Mouse (Mus musculus) MEL (cell line): Measurements from ENCODE around the gene Kdm1a. TPM values are rescaled to one million over a fixed set of nuclear protein-coding genes. Genes with fewer than 3 reads are reported as not detected.

ENCODE experiments used
- DNase-seq: peaks from one replicate; pipeline ENCODE4 v3.0.0; 2011; ENCODE audit warnings: low read depth, low spot score
- H3K27ac ChIP-seq: 2 replicates; pipeline ENCODE4 v1.5.1; 2012; ENCODE audit warnings: low read depth, mild to moderate bottlenecking, control low read depth, low read length, moderate library complexity; ENCODE audit not compliant: control insufficient read depth
- H3K27me3 ChIP-seq, 2 experiments: fragments of 150-350 bp in 1 of 2; sonication (generic) in 1 of 2; 2 replicates each; pipeline ENCODE4 v1.6.1; 2012; ENCODE audit warnings: low read length in 2 of 2, mild to moderate bottlenecking in 2 of 2, improper control_type of control experiment in 1 of 2, moderate library complexity in 1 of 2; ENCODE audit not compliant: insufficient read depth in 2 of 2, control insufficient read depth in 1 of 2
- H3K36me3 ChIP-seq, 2 experiments: 2 replicates each; pipeline ENCODE4 v1.6.1; 2012 to 2014; ENCODE audit warnings: low read length in 2 of 2, improper control_type of control experiment in 1 of 2, inconsistent platforms in 1 of 2, mild to moderate bottlenecking in 1 of 2; ENCODE audit not compliant: insufficient read depth in 2 of 2, control insufficient read depth in 1 of 2
- H3K4me1 ChIP-seq, 2 experiments: fragments of 150-350 bp in 1 of 2; sonication (generic) in 1 of 2; 2 replicates each; pipeline ENCODE4 v1.6.1; 2012; ENCODE audit warnings: low read length in 2 of 2, improper control_type of control experiment in 1 of 2, mild to moderate bottlenecking in 1 of 2; ENCODE audit not compliant: insufficient read depth in 2 of 2, control insufficient read depth in 1 of 2
- H3K4me3 ChIP-seq, 2 experiments: fragments of 150-350 bp in 1 of 2; sonication (generic) in 1 of 2; 2 replicates each; pipeline ENCODE4 v1.5.1; 2012; ENCODE audit warnings: low read depth in 2 of 2, low read length in 2 of 2, mild to moderate bottlenecking in 2 of 2, moderate library complexity in 2 of 2, control low read depth in 1 of 2, improper control_type of control experiment in 1 of 2; ENCODE audit not compliant: control insufficient read depth in 1 of 2, insufficient read depth in 1 of 2
- H3K79me2 ChIP-seq: 2 replicates; pipeline ENCODE4 v1.6.1; 2012; ENCODE audit warnings: mild to moderate bottlenecking, low read length, moderate library complexity; ENCODE audit not compliant: control insufficient read depth, poor library complexity, insufficient read depth
- H3K9ac ChIP-seq: 2 replicates; pipeline ENCODE4 v1.6.1; 2012; ENCODE audit warnings: low read depth, mild to moderate bottlenecking, control low read depth, low read length, moderate library complexity; ENCODE audit not compliant: control insufficient read depth, poor library complexity, severe bottlenecking
- H3K9me3 ChIP-seq: fragments of 150-350 bp; sonication (generic); replicated peaks from 2 replicates; pipeline ENCODE4 v1.6.1; 2012; ENCODE audit warnings: mild to moderate bottlenecking, low read length, improper control_type of control experiment, moderate library complexity; ENCODE audit not compliant: insufficient read depth
- CHD1 ChIP-seq: IDR thresholded peaks from 2 replicates; pipeline ENCODE4 v1.6.1; 2012; ENCODE audit warnings: low read depth, mild to moderate bottlenecking, inconsistent platforms, low read length, improper control_type of control experiment
- CHD2 ChIP-seq: IDR thresholded peaks from 2 replicates; pipeline ENCODE4 v1.6.1; 2011; ENCODE audit warnings: low read length, improper control_type of control experiment
- GATA1 ChIP-seq: IDR thresholded peaks from 2 replicates; pipeline ENCODE4 v1.6.1; 2011; ENCODE audit warnings: low read depth, low read length, improper control_type of control experiment
- HCFC1 ChIP-seq: IDR thresholded peaks from 2 replicates; pipeline ENCODE4 v1.6.1; 2012; ENCODE audit warnings: low read depth, mild to moderate bottlenecking, inconsistent platforms, low read length, improper control_type of control experiment, moderate library complexity
- JUND ChIP-seq: IDR thresholded peaks from 2 replicates; pipeline ENCODE4 v1.6.1; 2011; ENCODE audit warnings: low read depth, mild to moderate bottlenecking, improper control_type of control experiment, low read length
- KAT2A ChIP-seq: conservative IDR thresholded peaks from 2 replicates; pipeline ENCODE4 v1.6.1; 2012; ENCODE audit warnings: low read depth, low read length, improper control_type of control experiment, inconsistent platforms
- MAZ ChIP-seq: IDR thresholded peaks from 2 replicates; pipeline ENCODE4 v1.6.1; 2012; ENCODE audit warnings: low read depth, mild to moderate bottlenecking, inconsistent platforms, low read length, improper control_type of control experiment
- MEF2A ChIP-seq: IDR thresholded peaks from 2 replicates; pipeline ENCODE4 v1.6.1; 2014; ENCODE audit warnings: low read depth, mild to moderate bottlenecking, inconsistent platforms, low read length, improper control_type of control experiment; ENCODE audit not compliant: poor library complexity, insufficient replicate concordance, severe bottlenecking; ENCODE audit errors: extremely low read depth
- MXI1 ChIP-seq: IDR thresholded peaks from 2 replicates; pipeline ENCODE4 v1.6.1; 2011; ENCODE audit warnings: mild to moderate bottlenecking, low read depth, low read length, improper control_type of control experiment
- MYC ChIP-seq: IDR thresholded peaks from 2 replicates; pipeline ENCODE4 v1.6.1; 2011; ENCODE audit warnings: low read depth, mild to moderate bottlenecking, low read length, improper control_type of control experiment, moderate library complexity
- POLR2A ChIP-seq, 2 experiments: IDR thresholded peaks; 2 replicates each; pipeline ENCODE4 v1.6.1; 2011 to 2012; ENCODE audit warnings: low read length in 2 of 2, mild to moderate bottlenecking in 2 of 2, control low read depth in 1 of 2, improper control_type of control experiment in 1 of 2, low read depth in 1 of 2, moderate library complexity in 1 of 2; ENCODE audit not compliant: control insufficient read depth in 1 of 2, insufficient read depth in 1 of 2, poor library complexity in 1 of 2
- RAD21 ChIP-seq: IDR thresholded peaks from 2 replicates; pipeline ENCODE4 v1.6.1; 2011; ENCODE audit warnings: mild to moderate bottlenecking, low read depth, low read length, improper control_type of control experiment
- RCOR1 ChIP-seq: IDR thresholded peaks from 2 replicates; pipeline ENCODE4 v1.6.1; 2012; ENCODE audit warnings: low read depth, mild to moderate bottlenecking, inconsistent platforms, low read length, improper control_type of control experiment
- SMC3 ChIP-seq: IDR thresholded peaks from 2 replicates; pipeline ENCODE4 v1.6.1; 2011; ENCODE audit warnings: low read depth, low read length, improper control_type of control experiment
- UBTF ChIP-seq: IDR thresholded peaks from 2 replicates; pipeline ENCODE4 v1.6.1; 2012; ENCODE audit warnings: low read depth, mild to moderate bottlenecking, inconsistent platforms, low read length, improper control_type of control experiment, moderate library complexity, borderline replicate concordance; ENCODE audit not compliant: insufficient read depth
- USF1 ChIP-seq: IDR thresholded peaks from 2 replicates; pipeline ENCODE4 v1.6.1; 2014; ENCODE audit warnings: low read depth, mild to moderate bottlenecking, inconsistent platforms, low read length, improper control_type of control experiment, moderate library complexity
- USF2 ChIP-seq, 2 experiments: IDR thresholded peaks; 2 replicates each; pipeline ENCODE4 v1.6.1; 2011 to 2012; ENCODE audit warnings: improper control_type of control experiment in 2 of 2, low read length in 2 of 2, borderline replicate concordance in 1 of 2, inconsistent platforms in 1 of 2, low read depth in 1 of 2, mild to moderate bottlenecking in 1 of 2; ENCODE audit not compliant: insufficient read depth in 1 of 2
- ZKSCAN1 ChIP-seq: IDR thresholded peaks from 2 replicates; pipeline ENCODE4 v1.6.1; 2012; ENCODE audit warnings: low read depth, mild to moderate bottlenecking, inconsistent platforms, low read length, improper control_type of control experiment, moderate library complexity
- ZMIZ1 ChIP-seq: IDR thresholded peaks from 2 replicates; pipeline ENCODE4 v1.6.1; 2012; ENCODE audit warnings: low read depth, mild to moderate bottlenecking, inconsistent platforms, low read length, improper control_type of control experiment, moderate library complexity
- ZNF384 ChIP-seq: IDR thresholded peaks from 2 replicates; pipeline ENCODE4 v1.6.1; 2012; ENCODE audit warnings: low read depth, mild to moderate bottlenecking, inconsistent platforms, low read length, improper control_type of control experiment
- polyA plus RNA-seq, 2 experiments: library from polyadenylated mRNA; stranded (reverse) in 1 of 2; unstranded in 1 of 2; fragments of >175 nt in 1 of 2; fragments of >200 nt in 1 of 2; gene quantifications; 2 replicates each; pipeline versions ENCODE4 v1.2.1 to v1.2.4; 2012; ENCODE audit warnings: low replicate concordance in 2 of 2, low read depth in 1 of 2; ENCODE audit not compliant: insufficient read length in 2 of 2, insufficient read depth in 1 of 2, missing spikeins in 1 of 2
- total RNA-seq: library from RNA; depleted of rRNA; stranded (reverse); fragments of 300-350 nt; gene quantifications from 2 replicates; pipeline ENCODE4 v1.2.3, GENCODE M21; 2012

The Kdm1a gene
- total and polyA plus RNA-seq, 3 experiments = 60.7 to 90.1 TPM; not detected in 1

GRCm38 (mm10) chr4:136598268-136598876, 4.2 kb downstream of the Kdm1a start:
- Histone ChIP-seq H3K27me3 (no peaks in the 10 kb centered on the region), H3K27ac (no peak overlapping the region), H3K9ac (no peak overlapping the region), H3K36me3 (peaks cover 0 to 20% of the 10 kb centered on the region in 2 experiments; a peak in 2 of 4 replicates), H3K79me2 (peaks cover 59% of the 10 kb centered on the region), H3K4me1 (peaks cover 4 to 16% of the 10 kb centered on the region in 2 experiments), H3K9me3 (no peaks in the 10 kb centered on the region), H3K4me3 (no peak overlapping the region)
- TF ChIP-seq RAD21 = no peak
- no peak for TF ChIP-seq ZMIZ1
- no peak for TF ChIP-seq RCOR1
- TF ChIP-seq CHD2 = no peak
- no peak for TF ChIP-seq SMC3
- TF ChIP-seq MYC = no peak
- no peak for TF ChIP-seq GATA1
- no peak for TF ChIP-seq USF2 (IDR thresholded peaks at IDR 0.05; ENCODE audit: borderline replicate concordance in 1 of 2, insufficient read depth in 1 of 2, low read depth in 1 of 2, low read length in 2 of 2)
- TF ChIP-seq MXI1 = no peak
- TF ChIP-seq ZNF384 = no peak
- no peak for TF ChIP-seq KAT2A
- TF ChIP-seq HCFC1 = no peak
- TF ChIP-seq MAZ = no peak
- no peak for TF ChIP-seq UBTF
- TF ChIP-seq MEF2A = no peak
- TF ChIP-seq ZKSCAN1 = no peak
- TF ChIP-seq POLR2A (IDR thresholded peaks at IDR 0.05; ENCODE audit: control insufficient read depth in 1 of 2, insufficient read depth in 1 of 2, low read depth in 1 of 2, low read length in 2 of 2, poor library complexity in 1 of 2) = no peak
- DNase-seq = peak; percentile 47

DNA sequence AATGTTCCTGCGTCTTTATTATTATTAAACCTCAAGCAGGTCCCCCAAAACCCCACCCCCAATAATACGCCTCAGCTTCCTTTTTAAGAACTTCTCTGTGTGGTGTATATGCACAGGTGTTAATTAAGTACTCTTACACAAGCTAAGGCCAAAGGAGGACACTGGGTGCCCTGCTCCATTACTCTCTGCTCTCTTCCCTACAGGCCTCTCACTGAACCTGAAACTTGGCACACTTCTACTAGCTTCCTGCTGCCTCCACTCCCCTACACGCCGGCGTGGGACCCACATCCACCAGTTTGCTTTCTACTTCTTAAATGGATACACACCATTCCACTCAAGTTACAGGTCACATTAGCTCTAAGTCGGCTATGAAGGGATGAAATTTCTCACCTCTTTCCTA, 7.3 kb downstream of the Kdm1a start:
- H3K79me2 ChIP-seq = peaks cover 43% of the 10 kb centered on the region
- TF ChIP-seq CHD1 (no peak), USF1 (no peak), USF2 (IDR thresholded peaks at IDR 0.05; ENCODE audit: borderline replicate concordance in 1 of 2, insufficient read depth in 1 of 2, low read depth in 1 of 2, low read length in 2 of 2) (no peak), RCOR1 (no peak), JUND (no peak)
- H3K4me3 ChIP-seq = no peak overlapping the region
- H3K4me1 ChIP-seq = peaks cover 12 to 14% of the 10 kb centered on the region in 2 experiments
- H3K9ac ChIP-seq = no peak overlapping the region
- DNase-seq = no peak
- H3K9me3 ChIP-seq = no peaks in the 10 kb centered on the region
- H3K27ac ChIP-seq = no peak overlapping the region
- no peaks in the 10 kb centered on the region for H3K27me3 ChIP-seq
- peaks cover 3 to 17% of the 10 kb centered on the region in 2 experiments for H3K36me3 ChIP-seq
